Mouse (Mus musculus): ENCODE measurements around the gene Zfp592. TPM values are rescaled to one million over a fixed set of nuclear protein-coding genes. Genes with fewer than 3 reads are reported as not detected.
"Not testable (repeated sequence)": the region's sequence is repeated elsewhere in the genome, so short reads cannot be mapped to it uniquely, and the experiment has no call there.

Gene Zfp592
- 10 to 100 TPM; 19.5 to 23.1 (median 21.0) TPM for total RNA-seq (2022)

DNA sequence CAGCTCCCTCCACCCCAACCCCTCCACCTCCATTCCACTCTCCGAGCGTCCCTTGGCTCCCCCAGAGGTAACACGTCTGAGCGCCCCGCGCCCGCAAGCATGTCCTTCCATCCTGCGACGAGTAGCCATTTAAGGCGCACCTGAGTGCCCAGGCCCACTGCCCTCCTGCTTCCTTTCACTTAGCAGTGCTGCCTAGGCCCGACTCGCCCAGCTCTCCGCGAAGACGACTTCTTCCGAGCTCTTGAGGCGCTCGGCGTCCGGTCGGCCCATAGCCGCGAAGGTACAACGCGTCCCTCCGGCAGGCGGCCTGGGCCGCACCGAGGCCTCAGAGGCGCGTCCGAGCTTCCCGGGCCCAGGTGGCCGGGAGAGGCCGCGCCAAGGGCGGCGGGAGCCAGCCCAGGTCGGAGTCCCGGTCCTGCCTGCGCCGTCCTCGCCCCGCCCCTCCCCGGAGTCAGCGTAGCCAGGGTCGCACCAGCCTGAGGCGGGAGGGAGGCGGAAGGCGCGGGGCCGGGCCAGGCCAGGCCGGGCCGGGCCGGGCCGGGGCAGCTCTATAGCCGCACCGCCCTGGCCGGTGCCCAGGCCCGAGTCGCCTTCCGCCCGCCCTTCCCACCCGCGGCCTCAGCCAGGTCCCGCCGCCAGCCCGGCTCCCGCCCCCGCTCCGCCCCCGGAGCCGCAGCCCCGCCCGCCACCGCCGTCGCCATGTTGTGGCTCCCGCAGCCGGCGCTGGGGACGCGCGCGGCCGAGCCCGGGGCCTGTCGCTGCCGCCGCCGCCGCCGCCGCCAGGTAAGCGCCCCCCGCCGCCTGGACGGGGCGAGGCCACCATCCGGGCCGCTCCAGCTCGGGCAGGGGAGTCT is at the start of gene Zfp592:
Zfp592 (plus strand) TSS at position 702 of the 854 bp plus-strand sequence.
- DNase-seq (ENCODE audit: low spot score in 2 of 2) = peak; percentile 48 to 49

- DNase-seq (ENCODE audit: low spot score in 2 of 2) = peak; percentile 95 to 96
Measured at GRCm38 (mm10) chr7:80947445-80948350, 45.8 kb upstream of the Zfp592 start, which contains the start of gene Sec11a. Gene Sec11a (minus strand): TSS chr7:80947780.

DNA sequence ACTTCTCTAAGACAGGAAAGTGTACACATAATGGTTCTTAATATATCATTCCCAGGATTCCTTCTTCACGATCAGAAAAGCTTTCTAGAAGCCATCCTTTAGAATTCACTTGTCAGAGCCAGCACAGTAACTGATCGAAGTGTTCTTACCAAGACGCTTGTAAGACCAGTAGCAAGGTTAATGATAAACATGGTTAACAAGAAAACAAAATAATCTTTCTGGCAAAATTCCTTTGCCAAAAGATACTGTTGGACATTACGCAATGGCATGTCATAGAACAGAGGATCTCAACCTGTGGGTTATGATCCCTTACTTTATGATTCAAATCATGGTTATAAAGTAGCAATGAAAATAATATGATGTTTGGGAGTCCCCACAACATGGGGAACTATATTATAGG is 42.0 kb upstream of the Zfp592 start:
- DNase-seq (ENCODE audit: low spot score in 2 of 2) = no peak

DNA sequence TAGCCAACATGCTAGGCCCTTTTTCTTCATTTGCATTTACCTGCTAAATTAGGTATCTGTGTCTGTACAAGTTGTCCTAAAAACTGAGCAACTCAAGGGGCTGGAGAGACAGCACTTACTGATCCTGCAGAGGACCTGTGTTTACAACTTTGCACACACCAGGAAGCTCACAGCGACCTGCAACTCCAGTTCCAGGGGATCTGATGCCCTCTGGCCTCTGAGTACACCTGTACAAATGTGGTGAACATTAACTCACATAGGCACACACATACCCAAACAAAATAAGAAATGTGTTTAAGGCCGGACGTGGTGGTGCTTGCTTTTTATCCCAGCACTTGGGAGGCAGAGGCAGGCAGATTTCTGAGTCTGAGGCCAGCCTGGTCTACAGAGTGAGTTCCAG is 41.3 kb upstream of the Zfp592 start:
- DNase-seq (ENCODE audit: low spot score in 2 of 2) = no peak

DNA sequence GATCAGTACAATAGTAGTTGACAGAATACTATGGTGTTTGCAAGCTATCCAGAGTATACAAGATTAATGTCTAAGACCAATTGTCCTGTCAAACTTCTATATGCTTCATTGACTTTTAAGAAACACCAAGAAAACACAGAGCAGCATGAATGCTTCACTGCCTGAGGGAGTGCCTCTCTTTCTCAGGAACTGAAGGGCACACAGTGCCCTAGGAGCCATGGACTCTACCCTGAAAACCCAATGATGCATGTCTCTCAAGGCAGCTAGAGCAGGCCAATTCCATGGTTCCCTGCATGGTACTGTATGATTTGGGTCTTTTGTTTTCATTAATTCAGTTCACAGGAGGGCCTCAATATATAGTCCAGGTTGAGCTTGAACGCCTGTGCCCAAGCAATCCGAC is 39.2 kb upstream of the Zfp592 start:
- no peak for DNase-seq (ENCODE audit: low spot score in 2 of 2)

GRCm38 (mm10) chr7:80956891-80957290 is 36.6 kb upstream of the Zfp592 start:
- DNase-seq (ENCODE audit: low spot score in 2 of 2) = no peak

GRCm38 (mm10) chr7:80959003-80959402 is 34.5 kb upstream of the Zfp592 start:
- DNase-seq (ENCODE audit: low spot score in 2 of 2) = no peak

DNA sequence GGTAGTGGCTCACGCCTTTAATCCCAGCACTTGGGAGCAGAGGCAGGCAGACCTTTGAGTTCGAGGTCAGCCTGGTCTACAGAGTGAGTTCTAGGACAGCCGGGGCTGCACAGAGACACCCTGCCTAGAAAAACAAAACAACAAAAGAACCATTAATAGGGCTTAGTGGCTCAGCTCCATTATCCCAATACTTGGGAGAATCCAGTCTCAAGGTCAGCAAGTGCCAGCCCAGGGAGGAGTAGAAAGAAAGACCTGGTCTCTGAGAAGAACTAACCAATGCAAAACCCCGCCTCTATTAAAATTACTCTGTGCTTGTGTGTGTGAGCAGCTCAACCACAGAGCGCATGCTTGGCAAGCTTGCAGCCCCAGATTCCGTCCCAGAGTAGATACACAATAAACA is 30.7 kb upstream of the Zfp592 start:
- DNase-seq (ENCODE audit: low spot score in 2 of 2) = no peak

DNA sequence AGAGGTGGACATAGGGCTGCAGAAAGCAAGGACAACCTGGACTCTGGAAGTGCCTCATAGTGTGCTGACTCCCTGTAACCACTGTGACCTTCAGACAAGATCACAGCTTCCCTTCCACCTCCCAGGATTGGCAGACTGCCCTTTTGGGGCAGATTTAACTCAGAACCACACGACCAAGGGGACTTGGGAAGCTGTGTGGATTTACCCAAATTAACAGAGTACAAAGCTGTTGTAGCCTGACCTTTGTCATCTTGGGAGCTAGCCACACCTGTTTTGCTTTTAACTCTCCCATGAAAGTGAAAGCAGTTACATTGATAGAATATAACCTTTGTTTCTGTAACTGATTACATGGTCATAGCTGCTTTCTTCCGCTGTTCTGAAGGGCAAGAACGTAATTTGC is 22.6 kb upstream of the Zfp592 start:
- DNase-seq (ENCODE audit: low spot score in 2 of 2) = no peak

- no peak for DNase-seq (ENCODE audit: low spot score in 2 of 2)
Measured at GRCm38 (mm10) chr7:80971419-80971818, 22.1 kb upstream of the Zfp592 start.

DNA sequence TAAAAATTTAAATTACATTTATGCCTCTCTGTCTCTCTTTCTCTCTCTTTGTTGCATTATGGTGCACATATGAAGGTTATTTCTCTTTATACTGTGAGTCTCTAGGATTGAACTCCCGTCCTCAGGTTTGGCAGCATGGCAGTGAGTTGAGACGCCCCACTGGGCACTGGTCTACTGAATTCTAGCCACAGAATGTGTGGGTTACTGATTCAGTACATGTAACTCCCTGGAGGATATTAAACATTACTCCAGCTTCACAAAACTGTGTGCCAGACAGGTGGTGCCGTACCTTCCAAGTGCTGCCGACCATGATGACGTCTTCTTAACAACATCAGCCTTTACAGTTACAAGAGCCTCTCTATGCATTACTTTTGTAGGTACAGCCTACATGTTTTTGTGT is 21.4 kb upstream of the Zfp592 start:
- no peak for DNase-seq (ENCODE audit: low spot score in 2 of 2)

- not testable (repeated sequence) for DNase-seq (ENCODE audit: low spot score in 2 of 2)
Measured at GRCm38 (mm10) chr7:80972920-80973637, 20.4 kb upstream of the Zfp592 start.

GRCm38 (mm10) chr7:80973638-80974015 is 19.9 kb upstream of the Zfp592 start:
- not testable (repeated sequence) for DNase-seq (ENCODE audit: low spot score in 2 of 2)

DNA sequence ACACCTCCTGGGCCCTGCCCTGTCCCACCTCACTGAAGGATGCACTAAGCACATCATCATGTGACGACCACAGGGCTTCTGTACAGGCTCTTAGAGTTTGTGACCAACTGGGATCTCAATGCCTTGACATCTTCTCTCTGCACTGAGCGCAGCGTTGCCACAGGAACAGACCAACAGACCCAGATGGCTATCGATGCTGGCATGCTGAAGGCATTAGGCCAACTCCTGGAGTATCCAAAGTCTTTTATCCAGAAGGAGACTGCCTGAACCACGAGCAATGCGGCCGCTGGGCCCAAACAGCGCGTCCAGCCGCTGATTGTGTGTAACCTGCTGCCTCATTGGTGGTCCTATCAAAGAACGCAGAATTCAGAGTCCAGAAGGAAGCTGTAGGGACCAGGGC is 12.9 kb upstream of the Zfp592 start:
- no peak for DNase-seq (ENCODE audit: low spot score in 2 of 2)

- no peak for DNase-seq (ENCODE audit: low spot score in 2 of 2)
Measured at GRCm38 (mm10) chr7:80986458-80987187, 6.9 kb upstream of the Zfp592 start.

DNA sequence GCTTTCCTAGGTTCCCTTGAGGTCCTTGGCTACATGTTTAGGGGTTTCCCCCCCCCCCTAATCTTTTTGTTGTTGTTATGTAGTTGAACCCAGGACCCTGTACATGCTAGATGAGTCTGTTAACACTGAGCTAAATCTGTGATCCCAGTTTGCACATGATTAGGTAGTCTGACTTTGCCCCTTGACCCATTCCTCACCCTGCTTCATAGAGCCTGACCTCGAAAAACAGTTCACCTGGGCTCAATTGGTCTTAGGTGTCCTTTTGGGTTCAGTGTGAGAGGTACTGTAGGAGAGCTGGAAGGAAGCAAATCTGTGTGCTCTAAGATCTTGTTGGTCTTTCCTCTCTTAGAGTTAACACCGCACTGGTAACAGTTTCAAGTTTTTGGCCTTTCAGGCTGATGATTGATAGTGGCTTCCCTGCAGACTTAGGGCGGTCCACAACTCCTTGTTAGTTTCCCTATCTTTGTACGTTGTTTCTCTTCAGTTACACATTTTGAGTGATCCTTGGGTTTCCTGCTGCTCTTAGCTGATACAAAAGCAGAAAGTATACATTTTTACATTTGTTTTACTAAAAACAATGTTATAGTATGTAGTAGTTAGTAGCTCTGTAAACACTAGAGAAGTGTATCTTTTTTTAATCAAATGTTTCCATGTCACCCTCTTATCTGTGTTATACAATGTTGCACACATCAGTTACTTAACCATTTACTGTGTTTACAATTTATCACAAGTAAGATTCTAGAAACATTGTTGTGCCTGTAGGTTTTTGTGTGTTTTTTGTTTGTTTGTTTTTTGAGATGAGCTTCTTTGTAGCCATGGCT is 5.5 kb upstream of the Zfp592 start:
- DNase-seq (ENCODE audit: low spot score in 2 of 2) = no peak

DNA sequence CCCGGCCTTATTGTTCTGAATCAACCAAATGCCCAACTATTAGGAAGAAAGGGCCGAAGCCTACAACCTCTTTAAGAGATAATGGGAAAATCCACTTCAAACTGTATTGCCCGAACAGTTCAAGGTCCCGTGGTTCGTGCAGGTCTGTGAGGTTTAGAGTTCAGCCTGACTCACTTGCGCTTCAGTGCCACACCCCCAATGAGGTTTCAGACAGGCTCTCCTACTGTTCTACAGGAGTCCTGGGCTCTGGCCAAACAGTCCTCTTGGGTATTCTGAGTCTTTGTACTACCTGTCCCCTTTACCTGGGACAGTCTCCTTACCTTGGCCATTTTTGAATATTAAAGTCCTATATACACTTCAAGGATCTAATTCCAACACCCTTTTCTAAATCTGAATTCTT is 3.2 kb upstream of the Zfp592 start:
- no peak for DNase-seq (ENCODE audit: low spot score in 2 of 2)

GRCm38 (mm10) chr7:80991589-80991988 is 1.9 kb upstream of the Zfp592 start:
- DNase-seq (ENCODE audit: low spot score in 2 of 2) = no peak

- no peak for DNase-seq (ENCODE audit: low spot score in 2 of 2)
Measured at GRCm38 (mm10) chr7:80992063-80992462, 1.4 kb upstream of the Zfp592 start.

DNA sequence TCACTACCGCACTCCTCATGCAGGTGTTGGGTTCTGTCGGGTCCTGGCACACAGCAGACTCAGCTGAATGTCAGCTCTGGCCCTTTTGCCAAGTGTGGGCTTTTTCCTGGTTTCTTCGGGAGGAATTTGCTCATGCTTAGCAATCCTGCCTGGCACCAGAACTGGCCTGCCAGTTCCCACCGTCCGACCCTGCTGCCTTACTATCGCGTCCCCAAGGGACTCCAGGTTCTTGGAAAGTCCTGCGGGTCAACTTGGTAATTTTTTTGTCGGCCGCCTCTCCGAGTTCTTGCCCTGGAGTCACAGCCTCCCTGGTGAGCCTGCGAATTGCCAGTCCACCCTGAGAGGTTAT is 876 bp upstream of the Zfp592 start:
- peak; percentile 10 to 23 for DNase-seq (ENCODE audit: low spot score in 2 of 2)
